Mouse (Mus musculus): Measurements from ENCODE around the gene Cyld. TPM values are rescaled to one million over a fixed set of nuclear protein-coding genes. Genes with fewer than 3 reads are reported as not detected.
"Not testable (repeated sequence)": the region's sequence is repeated elsewhere in the genome, so short reads cannot be mapped to it uniquely, and the experiment has no call there.

Cyld gene
- polyA plus RNA-seq, 1 experiment from 2014 or later: 9.5 TPM

DNA sequence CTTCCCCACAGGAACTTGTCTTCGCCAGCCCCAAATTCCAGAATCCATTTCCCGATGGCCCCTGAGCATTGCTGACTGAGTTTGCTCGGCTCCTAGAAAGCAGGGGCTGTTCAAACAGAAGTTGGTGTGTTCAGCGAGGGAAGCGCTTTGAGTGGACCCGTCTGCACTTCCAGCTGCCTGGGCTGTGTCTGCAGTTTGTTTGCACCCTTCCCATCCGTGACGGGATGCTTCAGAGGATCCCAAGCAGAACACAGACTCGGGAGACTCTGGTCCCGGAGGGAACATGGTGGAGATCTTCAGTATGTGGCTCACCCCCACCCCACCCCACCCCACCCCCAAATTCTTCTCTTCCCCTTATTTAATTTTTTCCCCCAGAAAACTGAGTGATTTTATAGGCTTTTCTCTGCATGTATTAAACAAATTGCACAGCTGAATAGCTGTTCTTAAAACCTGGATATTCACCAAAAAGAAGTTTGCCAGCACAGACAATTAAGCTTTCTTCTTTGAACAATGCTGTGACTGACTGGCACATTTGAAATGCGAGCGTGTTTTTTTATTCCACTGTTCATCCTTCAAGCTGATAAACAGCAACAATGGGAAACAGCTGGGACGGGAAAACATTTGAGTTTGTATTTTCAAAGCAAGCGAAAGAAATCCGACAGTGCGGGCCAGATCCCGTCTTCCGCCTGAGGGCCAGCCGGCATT is 77.9 kb downstream of the Cyld start:
- no peak overlapping the region for H3K4me2 ChIP-seq (ENCODE audit: low read length)
- no peak overlapping the region for H3K9ac ChIP-seq (ENCODE audit: low read depth, low read length)
- DNase-seq (ENCODE audit: low spot score) (peak; percentile 32), ATAC-seq (replicated peaks; ENCODE audit: low FRiP score, low read depth) (no peak)
- H3K9me3 ChIP-seq (replicated peaks; ENCODE audit: low read length): no peaks in the 10 kb centered on the region
- no peaks in the 10 kb centered on the region for H3K27me3 ChIP-seq (ENCODE audit: insufficient read depth, low read length)
- TF ChIP-seq CTCF (IDR thresholded peaks at IDR 0.05; ENCODE audit: low read depth): no peak
- no peak overlapping the region for H3K27ac ChIP-seq
- WGBS: 53% methylated on average over 19 of the region's 19 CpGs
- no peak overlapping the region for H3K4me3 ChIP-seq (replicated peaks; ENCODE audit: low read depth, low read length)
- H3K4me1 ChIP-seq (replicated peaks; ENCODE audit: insufficient read depth, low read length): no peaks in the 10 kb centered on the region
- no peaks in the 10 kb centered on the region for H3K36me3 ChIP-seq (ENCODE audit: insufficient read depth, low read length)

GRCm38 (mm10) chr8:88775298-88775646 is 78.4 kb downstream of the Cyld start:
- ATAC-seq (replicated peaks; ENCODE audit: low FRiP score, low read depth): no peak
- Histone ChIP-seq H3K9me3 (replicated peaks; ENCODE audit: low read length) (no peaks in the 10 kb centered on the region), H3K4me3 (replicated peaks; ENCODE audit: low read depth, low read length) (no peak overlapping the region), H3K4me2 (ENCODE audit: low read length) (no peak overlapping the region), H3K27ac (no peak overlapping the region), H3K27me3 (ENCODE audit: insufficient read depth, low read length) (no peaks in the 10 kb centered on the region), H3K36me3 (ENCODE audit: insufficient read depth, low read length) (no peaks in the 10 kb centered on the region), H3K4me1 (replicated peaks; ENCODE audit: insufficient read depth, low read length) (no peaks in the 10 kb centered on the region), H3K9ac (ENCODE audit: low read depth, low read length) (no peak overlapping the region)
- 85% methylated on average over 7 of the region's 7 CpGs for WGBS
- DNase-seq (ENCODE audit: low spot score): no peak
- no peak for TF ChIP-seq CTCF (IDR thresholded peaks at IDR 0.05; ENCODE audit: low read depth)

DNA sequence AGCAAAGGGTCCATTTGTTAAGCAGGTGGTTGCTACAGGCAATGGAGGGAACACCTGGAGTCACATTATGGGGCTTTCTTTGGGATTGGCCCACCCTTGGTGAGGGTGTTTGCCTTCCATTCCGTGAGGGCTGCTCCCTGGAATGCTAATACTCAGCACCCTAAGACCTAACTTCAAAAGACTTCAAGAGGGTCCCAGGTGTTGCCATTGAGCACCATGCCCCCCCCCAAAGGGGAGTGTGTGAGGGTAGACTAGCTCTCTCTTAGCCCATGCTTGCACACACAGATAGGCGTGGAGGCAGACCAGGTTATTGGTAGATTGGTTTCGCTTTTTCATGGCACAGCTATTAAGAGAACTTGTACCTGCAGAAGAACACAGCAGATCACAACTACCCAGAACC is 83.3 kb downstream of the Cyld start:
- no peak for TF ChIP-seq CTCF (IDR thresholded peaks at IDR 0.05; ENCODE audit: low read depth)
- Histone ChIP-seq H3K9me3 (replicated peaks; ENCODE audit: low read length) (no peaks in the 10 kb centered on the region), H3K36me3 (ENCODE audit: insufficient read depth, low read length) (no peaks in the 10 kb centered on the region), H3K9ac (ENCODE audit: low read depth, low read length) (no peak overlapping the region), H3K27me3 (ENCODE audit: insufficient read depth, low read length) (no peaks in the 10 kb centered on the region), H3K4me3 (replicated peaks; ENCODE audit: low read depth, low read length) (no peak overlapping the region), H3K4me2 (ENCODE audit: low read length) (no peak overlapping the region), H3K4me1 (replicated peaks; ENCODE audit: insufficient read depth, low read length) (no peaks in the 10 kb centered on the region), H3K27ac (no peak overlapping the region)
- ATAC-seq (replicated peaks; ENCODE audit: low FRiP score, low read depth): no peak
- DNase-seq (ENCODE audit: low spot score): no peak
- WGBS: 85% methylated on average over 3 of the region's 3 CpGs

DNA sequence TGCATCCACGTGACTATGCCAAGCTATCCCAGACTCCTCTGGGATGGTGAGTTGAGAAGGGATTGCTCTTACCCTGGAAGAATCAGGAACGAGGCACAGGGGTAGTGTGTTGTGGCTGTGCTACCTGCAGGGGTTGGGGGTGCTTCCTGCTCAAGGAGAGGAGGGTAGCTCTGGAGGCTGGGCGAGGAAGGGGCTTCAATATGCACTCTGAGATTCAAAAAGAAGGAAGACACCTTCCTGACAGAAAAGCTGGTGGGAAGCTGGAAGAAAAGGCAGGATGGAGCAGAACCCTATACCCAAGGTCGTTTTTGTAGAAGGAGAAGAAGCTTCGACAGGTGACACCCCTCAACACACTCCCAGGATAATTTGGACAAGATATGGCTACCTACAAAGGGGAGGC is 84.5 kb downstream of the Cyld start:
- DNase-seq (ENCODE audit: low spot score) (no peak), ATAC-seq (replicated peaks; ENCODE audit: low FRiP score, low read depth) (no peak)
- no peak overlapping the region for H3K9ac ChIP-seq (ENCODE audit: low read depth, low read length)
- H3K27me3 ChIP-seq (ENCODE audit: insufficient read depth, low read length): no peaks in the 10 kb centered on the region
- no peak overlapping the region for H3K27ac ChIP-seq
- no peak overlapping the region for H3K4me2 ChIP-seq (ENCODE audit: low read length)
- H3K9me3 ChIP-seq (replicated peaks; ENCODE audit: low read length): no peaks in the 10 kb centered on the region
- no peak for TF ChIP-seq CTCF (IDR thresholded peaks at IDR 0.05; ENCODE audit: low read depth)
- no peak overlapping the region for H3K4me3 ChIP-seq (replicated peaks; ENCODE audit: low read depth, low read length)
- H3K4me1 ChIP-seq (replicated peaks; ENCODE audit: insufficient read depth, low read length): no peaks in the 10 kb centered on the region
- no peaks in the 10 kb centered on the region for H3K36me3 ChIP-seq (ENCODE audit: insufficient read depth, low read length)
- WGBS: 72% methylated on average over 5 of the region's 5 CpGs

DNA sequence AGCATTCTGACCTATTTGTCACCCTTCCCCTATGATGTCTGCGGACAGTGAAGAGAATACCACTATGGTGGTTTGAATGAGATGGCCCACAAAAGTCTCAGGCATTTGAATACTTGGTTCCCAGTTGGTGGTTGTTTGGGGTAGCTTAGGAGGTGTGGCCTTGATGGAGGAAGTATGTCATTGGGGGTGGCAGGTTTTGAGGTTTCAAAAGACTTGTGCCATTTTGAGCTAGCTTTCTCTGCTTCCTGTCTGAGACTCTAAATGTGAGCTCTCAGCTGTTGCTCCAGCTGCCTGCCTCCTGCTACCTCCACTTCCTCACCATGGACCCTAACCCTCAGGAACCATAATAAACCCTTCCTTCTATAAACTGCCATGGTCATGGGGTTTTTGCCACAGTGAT is 86.9 kb downstream of the Cyld start:
- Histone ChIP-seq H3K36me3 (ENCODE audit: insufficient read depth, low read length) (no peaks in the 10 kb centered on the region), H3K4me3 (replicated peaks; ENCODE audit: low read depth, low read length) (no peak overlapping the region), H3K4me1 (replicated peaks; ENCODE audit: insufficient read depth, low read length) (no peaks in the 10 kb centered on the region), H3K9me3 (replicated peaks; ENCODE audit: low read length) (no peaks in the 10 kb centered on the region), H3K4me2 (ENCODE audit: low read length) (no peak overlapping the region), H3K27ac (no peak overlapping the region), H3K27me3 (ENCODE audit: insufficient read depth, low read length) (no peaks in the 10 kb centered on the region), H3K9ac (ENCODE audit: low read depth, low read length) (no peak overlapping the region)
- ATAC-seq (replicated peaks; ENCODE audit: low FRiP score, low read depth): no peak
- DNase-seq (ENCODE audit: low spot score): no peak
- whole genome bisulfite sequencing: 93% methylated on average over 1 of the region's 1 CpGs
- no peak for TF ChIP-seq CTCF (IDR thresholded peaks at IDR 0.05; ENCODE audit: low read depth)

DNA sequence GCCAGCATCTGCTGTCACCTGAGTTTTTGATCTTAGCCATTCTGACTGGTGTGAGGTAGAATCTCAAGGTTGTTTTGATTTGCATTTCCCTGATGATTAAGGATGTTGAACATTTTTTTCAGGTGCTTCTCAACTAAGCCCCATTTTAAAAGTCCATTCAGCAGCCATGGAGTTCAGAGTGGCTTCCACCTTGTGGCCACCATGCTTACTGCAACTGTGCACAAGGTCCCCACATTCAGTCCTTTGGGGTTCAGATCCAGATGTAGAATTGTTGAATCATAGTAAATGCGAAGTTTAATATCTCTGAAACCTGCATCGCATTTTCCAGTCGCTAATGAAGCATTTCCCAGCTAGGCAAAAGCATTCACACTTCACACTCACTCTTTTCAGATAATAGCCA is 91.5 kb downstream of the Cyld start:
- WGBS: 72% methylated on average over 3 of the region's 3 CpGs
- H3K9ac ChIP-seq (ENCODE audit: low read depth, low read length); DNase-seq (ENCODE audit: low spot score); H3K4me2 ChIP-seq (ENCODE audit: low read length); ATAC-seq (replicated peaks; ENCODE audit: low FRiP score, low read depth); H3K4me1 ChIP-seq (replicated peaks; ENCODE audit: insufficient read depth, low read length); H3K36me3 ChIP-seq (ENCODE audit: insufficient read depth, low read length); H3K4me3 ChIP-seq (replicated peaks; ENCODE audit: low read depth, low read length); H3K9me3 ChIP-seq (replicated peaks; ENCODE audit: low read length); H3K27ac ChIP-seq; H3K27me3 ChIP-seq (ENCODE audit: insufficient read depth, low read length): not testable (repeated sequence)
- peak; percentile 42; the same call in 1 of the 2 replicates for TF ChIP-seq CTCF (IDR thresholded peaks at IDR 0.05; ENCODE audit: low read depth)

All from kidney, postnatal 0 days (tissue).